Mouse (Mus musculus): Measurements from ENCODE around the gene Upk3b. TPM values are rescaled to one million over a fixed set of nuclear protein-coding genes. Genes with fewer than 3 reads are reported as not detected.
A peak's percentile ranks its signal among the peaks of the same experiment; 100 is the strongest.

The Upk3b gene
- polyA plus RNA-seq, 1 experiment from 2014 or later = 4.7 TPM

- H3K27me3 ChIP-seq (ENCODE audit: insufficient read depth, low read length) = no peaks in the 10 kb centered on the region
- 85% methylated on average over 8 of the region's 8 CpGs for WGBS (ENCODE audit: insufficient replicate concordance)
- DNase-seq (no peak), ATAC-seq (no peak)
- no peak overlapping the region for H3K4me3 ChIP-seq (ENCODE audit: low read depth, low read length)
- 0 out of 2 replicates have a peak, but pooled peaks cover 13% of the 10 kb centered on the region for H3K36me3 ChIP-seq (replicated peaks; ENCODE audit: insufficient read depth, low read length)
- no peak overlapping the region for H3K4me2 ChIP-seq (ENCODE audit: low read depth, low read length)
- H3K9me3 ChIP-seq (ENCODE audit: low read length) = no peaks in the 10 kb centered on the region
- peaks cover 9% of the 10 kb centered on the region for H3K4me1 ChIP-seq (ENCODE audit: insufficient read depth)
- H3K27ac ChIP-seq (ENCODE audit: low read depth) = no peak overlapping the region
- TF ChIP-seq CTCF (IDR thresholded peaks at IDR 0.05; ENCODE audit: low read depth) (no peak), EP300 (IDR thresholded peaks at IDR 0.05; ENCODE audit: low read depth) (no peak)
- H3K9ac ChIP-seq (replicated peaks) = no peak overlapping the region
Observed at GRCm38 (mm10) chr5:135996162-135996561, 42.1 kb upstream of the Upk3b start.

GRCm38 (mm10) chr5:136001222-136001621, 37.1 kb upstream of the Upk3b start:
- no peak for ATAC-seq
- 0 out of 2 replicates have a peak, but pooled peaks cover 15% of the 10 kb centered on the region for H3K36me3 ChIP-seq (replicated peaks; ENCODE audit: insufficient read depth, low read length)
- H3K4me1 ChIP-seq (ENCODE audit: insufficient read depth) = peaks cover 2% of the 10 kb centered on the region; the same call in 1 of the 2 replicates
- DNase-seq = no peak
- no peak overlapping the region for H3K4me3 ChIP-seq (ENCODE audit: low read depth, low read length)
- no peaks in the 10 kb centered on the region for H3K27me3 ChIP-seq (ENCODE audit: insufficient read depth, low read length)
- H3K4me2 ChIP-seq (ENCODE audit: low read depth, low read length) = no peak overlapping the region
- no peaks in the 10 kb centered on the region for H3K9me3 ChIP-seq (ENCODE audit: low read length)
- no peak overlapping the region for H3K27ac ChIP-seq (ENCODE audit: low read depth)
- WGBS (ENCODE audit: insufficient replicate concordance) = 76% methylated on average over 6 of the region's 6 CpGs
- TF ChIP-seq EP300 (IDR thresholded peaks at IDR 0.05; ENCODE audit: low read depth) (no peak), CTCF (IDR thresholded peaks at IDR 0.05; ENCODE audit: low read depth) (no peak)
- H3K9ac ChIP-seq (replicated peaks) = no peak overlapping the region

- no peaks in the 10 kb centered on the region for H3K9me3 ChIP-seq (ENCODE audit: low read length)
- H3K36me3 ChIP-seq (replicated peaks; ENCODE audit: insufficient read depth, low read length) = 0 out of 2 replicates have a peak, but pooled peaks cover 12% of the 10 kb centered on the region
- no peak for ATAC-seq
- no peak for TF ChIP-seq EP300 (IDR thresholded peaks at IDR 0.05; ENCODE audit: low read depth)
- no peak overlapping the region for H3K4me3 ChIP-seq (ENCODE audit: low read depth, low read length)
- no peaks in the 10 kb centered on the region for H3K27me3 ChIP-seq (ENCODE audit: insufficient read depth, low read length)
- no peak for DNase-seq
- H3K4me2 ChIP-seq (ENCODE audit: low read depth, low read length) = no peak overlapping the region
- H3K4me1 ChIP-seq (ENCODE audit: insufficient read depth) = peaks cover 2% of the 10 kb centered on the region; the same call in 1 of the 2 replicates
- H3K9ac ChIP-seq (replicated peaks) = no peak overlapping the region; the same call in 1 of the 2 replicates
- H3K27ac ChIP-seq (ENCODE audit: low read depth) = no peak overlapping the region
- 65% methylated on average over 2 of the region's 2 CpGs for WGBS (ENCODE audit: insufficient replicate concordance)
Observed at GRCm38 (mm10) chr5:136002325-136002724, 36.0 kb upstream of the Upk3b start.

GRCm38 (mm10) chr5:136002751-136003151, 35.5 kb upstream of the Upk3b start:
- WGBS (ENCODE audit: insufficient replicate concordance) = 44% methylated on average over 3 of the region's 3 CpGs
- ATAC-seq (no peak), DNase-seq (no peak)
- no peak overlapping the region; the same call in 1 of the 2 replicates for H3K27ac ChIP-seq (ENCODE audit: low read depth)
- no peak overlapping the region for H3K4me3 ChIP-seq (ENCODE audit: low read depth, low read length)
- H3K9ac ChIP-seq (replicated peaks) = no peak overlapping the region
- H3K27me3 ChIP-seq (ENCODE audit: insufficient read depth, low read length) = no peaks in the 10 kb centered on the region
- H3K9me3 ChIP-seq (ENCODE audit: low read length) = no peaks in the 10 kb centered on the region
- peaks cover 2% of the 10 kb centered on the region; the same call in 1 of the 2 replicates for H3K4me1 ChIP-seq (ENCODE audit: insufficient read depth)
- no peak overlapping the region for H3K4me2 ChIP-seq (ENCODE audit: low read depth, low read length)
- H3K36me3 ChIP-seq (replicated peaks; ENCODE audit: insufficient read depth, low read length) = 0 out of 2 replicates have a peak, but pooled peaks cover 9% of the 10 kb centered on the region
- TF ChIP-seq CTCF (IDR thresholded peaks at IDR 0.05; ENCODE audit: low read depth) = no peak
- TF ChIP-seq EP300 (IDR thresholded peaks at IDR 0.05; ENCODE audit: low read depth) = no peak

GRCm38 (mm10) chr5:136004537-136004936, 33.8 kb upstream of the Upk3b start:
- Histone ChIP-seq H3K9ac (replicated peaks) (no peak overlapping the region), H3K4me1 (ENCODE audit: insufficient read depth) (peaks cover 2% of the 10 kb centered on the region; the same call in 1 of the 2 replicates), H3K4me2 (ENCODE audit: low read depth, low read length) (no peak overlapping the region), H3K27me3 (ENCODE audit: insufficient read depth, low read length) (no peaks in the 10 kb centered on the region), H3K27ac (ENCODE audit: low read depth) (no peak overlapping the region), H3K36me3 (replicated peaks; ENCODE audit: insufficient read depth, low read length) (0 out of 2 replicates have a peak, but pooled peaks cover 2% of the 10 kb centered on the region), H3K9me3 (ENCODE audit: low read length) (no peaks in the 10 kb centered on the region), H3K4me3 (ENCODE audit: low read depth, low read length) (no peak overlapping the region)
- no peak for DNase-seq
- ATAC-seq = no peak
- 85% methylated on average over 4 of the region's 4 CpGs for WGBS (ENCODE audit: insufficient replicate concordance)
- TF ChIP-seq CTCF (IDR thresholded peaks at IDR 0.05; ENCODE audit: low read depth) (no peak), EP300 (IDR thresholded peaks at IDR 0.05; ENCODE audit: low read depth) (no peak)

GRCm38 (mm10) chr5:136007745-136008144, 30.6 kb upstream of the Upk3b start:
- Histone ChIP-seq H3K9ac (replicated peaks) (no peak overlapping the region), H3K4me1 (ENCODE audit: insufficient read depth) (no peaks in the 10 kb centered on the region; the same call in 1 of the 2 replicates), H3K27ac (ENCODE audit: low read depth) (no peak overlapping the region), H3K36me3 (replicated peaks; ENCODE audit: insufficient read depth, low read length) (peaks cover 19% of the 10 kb centered on the region), H3K4me3 (ENCODE audit: low read depth, low read length) (no peak overlapping the region), H3K27me3 (ENCODE audit: insufficient read depth, low read length) (no peaks in the 10 kb centered on the region), H3K9me3 (ENCODE audit: low read length) (no peaks in the 10 kb centered on the region), H3K4me2 (ENCODE audit: low read depth, low read length) (no peak overlapping the region)
- DNase-seq (no peak), ATAC-seq (peak; percentile 33; the same call in 1 of the 2 replicates)
- TF ChIP-seq CTCF (IDR thresholded peaks at IDR 0.05; ENCODE audit: low read depth) = no peak
- no peak for TF ChIP-seq EP300 (IDR thresholded peaks at IDR 0.05; ENCODE audit: low read depth)
- 60% methylated on average over 7 of the region's 7 CpGs for WGBS (ENCODE audit: insufficient replicate concordance)
